Mouse (Mus musculus): Measurements from ENCODE around the gene Fut7. TPM values are rescaled to one million over a fixed set of nuclear protein-coding genes. Genes with fewer than 3 reads are reported as not detected.

The Fut7 gene
- polyA plus RNA-seq, 1 experiment from 2014 or later, result 0.17 TPM

DNA sequence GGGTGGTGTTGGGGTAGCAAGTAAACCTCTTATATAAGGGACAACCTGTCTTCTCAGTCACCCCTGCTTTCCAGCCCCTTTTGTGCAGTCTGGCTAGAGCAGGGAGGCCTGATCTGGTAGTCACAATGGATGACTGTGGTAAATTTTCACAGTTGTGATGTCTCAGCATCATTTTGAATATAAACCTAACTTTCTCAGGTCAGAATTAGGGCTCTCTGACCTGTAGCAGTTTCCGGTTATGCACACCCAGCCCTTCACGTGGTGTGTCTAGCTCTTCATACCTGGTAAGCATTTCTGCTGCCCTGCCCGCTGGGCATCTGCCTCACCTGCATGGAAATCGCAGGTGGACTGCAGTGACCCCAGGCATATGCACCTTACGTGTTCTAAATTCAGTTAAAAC is 4.2 kb downstream of the Fut7 start:
- Histone ChIP-seq H3K36me3 (replicated peaks) (no peaks in the 10 kb centered on the region), H3K9ac (no peak overlapping the region), H3K27ac (no peak overlapping the region), H3K9me3 (no peaks in the 10 kb centered on the region), H3K27me3 (replicated peaks) (no peaks in the 10 kb centered on the region; the same call in 1 of the 2 replicates), H3K4me3 (no peak overlapping the region), H3K4me2 (no peak overlapping the region), H3K4me1 (peaks cover 29% of the 10 kb centered on the region)
- WGBS, result 90% methylated on average over 5 of the region's 5 CpGs
- no peak for ATAC-seq (replicated peaks)

DNA sequence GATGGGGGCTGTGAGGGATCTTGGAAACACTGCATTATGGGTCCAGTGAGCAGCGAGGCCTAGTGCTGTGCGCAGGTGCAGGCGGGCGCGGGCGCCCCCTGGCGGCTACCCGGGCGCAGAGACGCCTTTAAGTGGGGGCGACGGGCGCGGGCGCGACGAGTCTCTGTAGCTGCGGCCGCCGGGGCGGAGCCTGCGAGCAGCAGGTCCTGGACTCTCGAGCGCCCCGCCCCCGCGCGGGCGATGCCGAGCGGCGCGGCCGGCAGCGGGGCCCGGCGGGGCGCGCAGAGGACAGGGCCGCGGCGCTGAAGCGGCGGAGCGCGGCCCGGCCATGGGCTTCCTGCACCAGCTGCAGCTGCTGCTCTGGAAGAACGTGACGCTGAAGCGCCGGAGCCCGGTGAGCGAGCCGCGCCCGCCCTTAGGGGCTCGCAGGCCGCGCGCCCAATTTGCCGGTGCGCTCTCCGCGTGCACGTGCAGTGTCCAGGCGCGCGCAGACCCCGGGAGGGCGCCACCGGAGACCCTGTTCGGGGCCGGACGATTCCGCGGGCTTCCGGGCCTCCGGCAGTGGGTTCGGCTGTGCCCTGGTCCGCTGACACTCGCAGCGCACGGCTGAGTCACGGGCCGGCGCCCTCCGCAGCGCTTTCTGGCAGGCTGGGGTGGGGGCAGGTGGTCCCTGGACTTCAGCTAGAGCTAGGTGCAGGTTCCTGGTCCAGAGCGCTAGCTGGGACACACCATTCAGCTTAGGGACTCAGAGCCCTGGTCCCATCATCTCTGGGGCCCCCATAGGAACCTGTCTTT is 5.6 kb downstream of the Fut7 start, which contains the start of gene Abca2:
Gene Abca2 (plus strand): TSS at position 262 of the 795 bp plus-strand sequence.
- peaks cover 29% of the 10 kb centered on the region for H3K4me1 ChIP-seq
- peak within 1 kb of the TSS; percentile 76 for H3K4me2 ChIP-seq
- ATAC-seq (replicated peaks), result peak; percentile 88
- peak within 1 kb of the TSS; percentile 94 for H3K27ac ChIP-seq
- peak within 1 kb of the TSS; percentile 81 for H3K4me3 ChIP-seq
- H3K36me3 ChIP-seq (replicated peaks), result no peaks in the 10 kb centered on the region
- WGBS, result under 1% methylated on average over 85 of the region's 89 CpGs
- H3K9me3 ChIP-seq, result no peaks in the 10 kb centered on the region
- H3K27me3 ChIP-seq (replicated peaks), result no peaks in the 10 kb centered on the region; the same call in 1 of the 2 replicates
- H3K9ac ChIP-seq, result peak within 1 kb of the TSS; percentile 94

DNA sequence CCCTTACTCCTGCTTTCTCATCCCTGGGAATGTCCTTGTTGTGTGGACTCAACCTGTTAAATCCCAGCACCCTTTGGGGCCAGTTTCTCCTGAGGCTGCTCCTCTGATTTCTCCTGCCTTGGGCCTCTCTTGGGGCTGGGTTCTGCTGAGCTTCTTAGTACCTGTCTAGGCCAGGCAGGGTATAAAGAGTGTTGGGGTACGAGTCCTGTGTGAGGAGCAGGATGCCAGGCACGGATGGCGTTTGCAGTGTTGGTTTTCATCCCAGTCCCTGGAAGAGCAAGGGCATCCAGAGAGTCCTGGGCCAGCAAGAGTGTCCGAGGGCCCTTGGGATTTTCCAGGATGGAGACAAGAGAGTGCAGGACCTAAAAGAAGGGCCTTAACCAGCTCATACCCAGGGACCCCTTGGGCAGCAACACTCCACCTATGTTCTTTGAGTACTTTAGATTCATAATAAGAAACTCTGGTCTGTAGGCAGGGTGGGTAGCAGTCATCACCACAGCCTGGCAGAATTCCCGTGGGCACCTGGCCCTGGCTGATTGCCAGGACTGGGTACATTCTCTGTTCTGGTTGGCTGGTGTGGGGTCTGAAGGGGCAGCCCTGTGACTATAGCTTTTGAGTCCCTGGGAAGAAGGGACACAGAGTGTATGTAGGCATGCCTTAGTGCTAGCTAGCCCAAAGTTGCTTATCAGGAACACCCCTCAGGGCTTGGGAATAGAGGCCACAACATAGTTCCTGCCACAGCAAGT is 6.5 kb downstream of the Fut7 start:
- H3K27me3 ChIP-seq (replicated peaks), result no peaks in the 10 kb centered on the region; the same call in 1 of the 2 replicates
- H3K4me1 ChIP-seq, result peaks cover 29% of the 10 kb centered on the region
- H3K9me3 ChIP-seq, result no peaks in the 10 kb centered on the region
- H3K4me3 ChIP-seq, result peak overlapping the region; percentile 81
- peak overlapping the region; percentile 94; the same call in 1 of the 2 replicates for H3K9ac ChIP-seq
- no peaks in the 10 kb centered on the region; the same call in 1 of the 2 replicates for H3K36me3 ChIP-seq (replicated peaks)
- H3K27ac ChIP-seq, result no peak overlapping the region; the same call in 1 of the 2 replicates
- no peak for ATAC-seq (replicated peaks)
- 64% methylated on average over 5 of the region's 5 CpGs for WGBS
- peak overlapping the region; percentile 76 for H3K4me2 ChIP-seq

DNA sequence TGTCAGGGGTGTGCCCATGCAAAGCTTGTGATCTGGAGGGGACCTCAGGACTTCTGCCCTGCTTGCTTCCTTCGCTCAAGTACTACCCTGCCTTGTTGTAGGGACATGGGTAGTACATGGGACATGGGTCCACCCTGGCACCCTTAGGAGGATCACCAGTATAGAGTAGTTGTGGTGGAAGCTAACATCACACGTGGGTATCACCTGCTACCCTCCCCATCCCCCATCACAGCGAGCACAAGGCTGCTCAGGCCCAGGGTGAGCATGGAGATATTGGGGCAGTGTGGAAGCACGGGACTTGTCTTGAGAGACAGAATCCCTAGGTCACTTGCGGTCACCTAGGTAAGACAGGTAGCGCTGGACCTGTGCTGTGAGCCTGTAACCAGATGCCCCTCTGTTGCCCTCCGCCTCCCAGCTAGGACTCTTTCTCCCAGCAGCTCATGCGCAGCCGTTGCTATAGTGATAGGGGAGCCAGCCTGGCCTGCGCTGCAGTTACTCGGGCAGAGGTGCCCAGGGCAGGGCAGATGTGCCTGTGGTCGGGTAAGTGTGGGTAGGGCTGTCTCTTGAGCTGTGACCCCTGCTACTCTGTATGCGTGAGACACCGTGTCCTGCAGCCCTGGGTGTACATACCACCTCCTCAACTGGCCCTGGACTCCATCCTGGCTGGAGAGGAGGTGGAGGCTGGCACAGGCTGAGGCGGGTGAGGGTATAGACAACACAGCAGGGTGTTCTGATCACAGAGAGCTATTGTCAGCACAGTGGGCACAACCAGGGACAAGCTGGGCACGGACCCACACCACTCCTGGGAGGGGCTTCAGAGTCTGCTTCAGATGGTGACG is 7.5 kb downstream of the Fut7 start:
- Histone ChIP-seq H3K27ac (no peak overlapping the region), H3K4me2 (peak overlapping the region; percentile 76), H3K4me3 (no peak overlapping the region; the same call in 1 of the 2 replicates), H3K9me3 (no peaks in the 10 kb centered on the region), H3K4me1 (peaks cover 29% of the 10 kb centered on the region), H3K27me3 (replicated peaks) (no peaks in the 10 kb centered on the region), H3K9ac (peak overlapping the region; percentile 0; the same call in 1 of the 2 replicates), H3K36me3 (replicated peaks) (peaks cover 6% of the 10 kb centered on the region; the same call in 1 of the 2 replicates)
- 53% methylated on average over 17 of the region's 17 CpGs for WGBS
- ATAC-seq (replicated peaks), result no peak

DNA sequence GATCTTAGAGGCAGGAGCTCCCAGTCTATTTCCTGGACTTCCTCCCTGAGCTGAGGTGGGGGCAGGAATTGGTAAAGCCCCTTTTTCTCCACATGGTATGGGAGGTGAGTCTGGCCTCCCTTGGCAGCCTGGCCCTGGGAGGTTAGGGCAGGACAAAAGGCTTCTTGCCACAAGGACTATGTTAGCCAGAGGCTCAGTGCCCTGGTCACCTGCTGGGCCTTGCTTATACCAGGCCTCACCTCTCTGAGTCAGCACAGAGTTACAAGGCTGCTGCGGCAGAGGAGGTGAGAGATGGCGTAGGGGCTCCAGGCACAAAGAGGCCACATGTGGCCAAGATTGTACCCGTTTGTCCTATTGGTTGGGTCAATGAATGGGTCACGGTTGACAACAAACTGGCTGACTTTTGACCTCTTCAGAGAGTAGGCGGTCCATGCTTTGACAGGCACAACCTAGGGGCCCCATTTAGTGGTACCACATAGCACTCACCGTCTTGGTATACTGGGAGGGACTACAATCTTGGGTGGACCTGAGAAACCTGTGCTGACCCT is 8.3 kb downstream of the Fut7 start:
- Histone ChIP-seq H3K27me3 (replicated peaks) (no peaks in the 10 kb centered on the region), H3K9ac (peak overlapping the region; percentile 0; the same call in 1 of the 2 replicates), H3K4me3 (no peak overlapping the region), H3K4me2 (peak overlapping the region; percentile 76), H3K36me3 (replicated peaks) (peaks cover 9% of the 10 kb centered on the region; the same call in 1 of the 2 replicates), H3K9me3 (no peaks in the 10 kb centered on the region), H3K4me1 (peaks cover 29% of the 10 kb centered on the region), H3K27ac (no peak overlapping the region)
- WGBS, result 52% methylated on average over 6 of the region's 6 CpGs
- no peak for ATAC-seq (replicated peaks)

DNA sequence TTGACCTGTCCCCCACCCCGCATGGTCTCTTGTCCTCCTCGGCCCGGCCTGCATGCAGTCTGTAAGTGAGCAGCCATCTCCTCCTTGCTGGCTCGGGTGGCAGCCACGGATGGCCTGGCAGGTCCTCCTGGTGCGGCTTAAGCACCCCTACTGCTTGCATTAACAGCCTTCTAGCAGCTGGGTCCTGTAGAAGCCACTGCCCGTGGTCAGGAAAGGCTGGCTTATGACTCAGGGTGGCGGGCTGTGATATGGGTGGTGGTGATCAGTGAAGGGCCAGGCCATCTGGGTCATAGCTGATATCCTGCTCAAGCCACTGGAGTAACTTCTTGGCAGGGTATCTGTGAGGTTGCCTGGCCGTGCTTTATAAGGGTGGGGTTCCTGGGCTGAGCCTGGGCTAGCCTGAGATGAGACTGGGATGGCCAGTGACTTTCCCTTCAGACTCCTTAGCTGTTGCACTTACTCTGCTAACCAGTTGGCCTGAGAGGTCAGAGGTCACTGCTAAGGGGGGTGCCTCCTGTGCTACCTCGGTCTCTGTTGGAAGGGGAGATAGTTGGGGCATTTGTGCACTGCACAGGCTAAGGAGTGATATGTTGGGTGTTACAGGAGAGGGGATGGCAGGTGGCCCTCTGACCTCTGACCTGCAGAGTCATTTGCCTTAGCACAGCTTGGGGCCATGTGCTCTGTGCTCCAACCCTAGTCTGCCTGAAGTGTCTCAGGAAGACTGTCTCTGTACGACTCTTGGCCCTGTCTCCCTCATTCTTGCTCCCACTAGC is 9.4 kb downstream of the Fut7 start:
- Histone ChIP-seq H3K27ac (no peak overlapping the region), H3K4me2 (no peak overlapping the region), H3K9ac (no peak overlapping the region), H3K4me3 (no peak overlapping the region), H3K27me3 (replicated peaks) (no peaks in the 10 kb centered on the region), H3K4me1 (peaks cover 29% of the 10 kb centered on the region), H3K36me3 (replicated peaks) (peaks cover 21% of the 10 kb centered on the region; the same call in 1 of the 2 replicates), H3K9me3 (no peaks in the 10 kb centered on the region)
- 84% methylated on average over 11 of the region's 11 CpGs for WGBS
- ATAC-seq (replicated peaks), result no peak

DNA sequence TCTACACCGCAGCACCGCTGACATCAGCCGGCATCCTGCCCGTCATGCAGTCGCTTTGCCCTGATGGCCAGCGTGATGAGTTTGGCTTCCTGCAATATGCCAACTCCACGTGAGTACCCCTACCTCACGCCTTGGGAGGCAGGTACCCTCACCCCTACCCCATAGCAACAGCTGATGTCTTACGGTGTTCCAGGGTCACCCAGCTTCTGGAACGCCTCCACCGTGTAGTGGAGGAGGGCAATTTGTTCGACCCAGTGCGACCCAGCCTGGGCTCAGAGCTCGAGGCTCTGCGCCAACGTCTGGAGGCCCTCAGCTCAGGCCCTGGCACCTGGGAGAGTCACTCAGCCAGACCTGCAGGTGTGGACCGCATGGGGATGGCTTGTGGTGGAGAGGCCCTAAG is 10.0 kb downstream of the Fut7 start:
- no peak overlapping the region for H3K27ac ChIP-seq
- H3K4me2 ChIP-seq, result no peak overlapping the region
- WGBS, result 93% methylated on average over 17 of the region's 17 CpGs
- no peaks in the 10 kb centered on the region for H3K27me3 ChIP-seq (replicated peaks)
- no peak overlapping the region for H3K4me3 ChIP-seq
- no peak overlapping the region for H3K9ac ChIP-seq
- no peak for ATAC-seq (replicated peaks)
- no peaks in the 10 kb centered on the region for H3K9me3 ChIP-seq
- peaks cover 27% of the 10 kb centered on the region for H3K4me1 ChIP-seq
- H3K36me3 ChIP-seq (replicated peaks), result peaks cover 27% of the 10 kb centered on the region

DNA sequence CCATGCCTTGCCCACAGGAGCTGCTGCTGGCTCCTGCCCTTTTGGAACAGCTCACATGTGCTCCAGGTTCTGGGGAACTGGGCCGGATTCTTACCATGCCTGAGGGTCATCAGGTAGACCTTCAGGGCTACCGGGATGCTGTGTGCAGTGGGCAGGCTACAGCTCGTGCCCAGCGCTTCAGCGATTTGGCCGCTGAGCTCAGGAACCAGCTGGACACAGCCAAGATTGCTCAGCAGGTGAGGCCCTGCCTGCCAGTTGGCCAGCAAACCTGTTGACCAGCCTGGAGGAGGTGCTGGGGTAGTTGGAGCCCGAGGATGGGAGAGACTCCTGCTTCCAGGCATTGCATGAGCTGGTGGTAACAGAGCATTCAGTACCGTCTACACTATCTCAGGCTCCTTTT is 11.2 kb downstream of the Fut7 start:
- no peak for ATAC-seq (replicated peaks)
- H3K4me2 ChIP-seq, result no peak overlapping the region
- H3K4me1 ChIP-seq, result peaks cover 24% of the 10 kb centered on the region
- H3K36me3 ChIP-seq (replicated peaks), result peaks cover 38% of the 10 kb centered on the region
- no peak overlapping the region for H3K27ac ChIP-seq
- H3K9ac ChIP-seq, result no peak overlapping the region
- no peaks in the 10 kb centered on the region for H3K9me3 ChIP-seq
- WGBS, result 89% methylated on average over 8 of the region's 8 CpGs
- no peak overlapping the region for H3K4me3 ChIP-seq
- H3K27me3 ChIP-seq (replicated peaks), result no peaks in the 10 kb centered on the region

DNA sequence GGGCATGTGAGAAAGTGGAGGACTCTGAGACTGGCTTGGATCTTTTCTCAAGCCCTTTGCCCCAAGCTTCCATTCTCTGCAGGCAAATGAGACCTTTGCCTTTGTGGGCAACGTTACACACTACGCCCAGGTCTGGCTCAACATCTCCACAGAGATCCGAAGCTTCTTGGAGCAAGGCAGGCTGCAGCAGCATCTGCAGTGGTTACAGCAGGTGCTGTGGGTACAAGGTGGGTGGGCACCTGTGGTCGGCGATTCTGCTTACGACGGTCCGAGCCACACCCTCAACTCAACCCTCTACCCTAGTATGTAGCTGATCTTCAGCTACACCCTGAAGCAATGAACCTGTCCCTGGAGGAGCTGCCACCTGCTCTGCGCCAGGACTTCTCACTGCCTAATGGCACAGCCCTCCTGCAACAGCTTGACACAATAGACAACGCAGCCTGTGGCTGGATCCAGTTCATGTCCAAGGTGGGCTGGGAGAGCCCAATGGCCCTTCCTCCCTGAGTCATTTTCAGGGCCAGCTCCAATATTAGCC is 13.3 kb downstream of the Fut7 start:
- H3K27ac ChIP-seq, result no peak overlapping the region
- peaks cover 50% of the 10 kb centered on the region for H3K36me3 ChIP-seq (replicated peaks)
- H3K4me2 ChIP-seq, result no peak overlapping the region
- ATAC-seq (replicated peaks), result no peak
- H3K27me3 ChIP-seq (replicated peaks), result no peaks in the 10 kb centered on the region
- WGBS, result 92% methylated on average over 10 of the region's 10 CpGs
- peaks cover 4% of the 10 kb centered on the region for H3K4me1 ChIP-seq
- no peak overlapping the region for H3K4me3 ChIP-seq
- no peaks in the 10 kb centered on the region for H3K9me3 ChIP-seq
- no peak overlapping the region for H3K9ac ChIP-seq

DNA sequence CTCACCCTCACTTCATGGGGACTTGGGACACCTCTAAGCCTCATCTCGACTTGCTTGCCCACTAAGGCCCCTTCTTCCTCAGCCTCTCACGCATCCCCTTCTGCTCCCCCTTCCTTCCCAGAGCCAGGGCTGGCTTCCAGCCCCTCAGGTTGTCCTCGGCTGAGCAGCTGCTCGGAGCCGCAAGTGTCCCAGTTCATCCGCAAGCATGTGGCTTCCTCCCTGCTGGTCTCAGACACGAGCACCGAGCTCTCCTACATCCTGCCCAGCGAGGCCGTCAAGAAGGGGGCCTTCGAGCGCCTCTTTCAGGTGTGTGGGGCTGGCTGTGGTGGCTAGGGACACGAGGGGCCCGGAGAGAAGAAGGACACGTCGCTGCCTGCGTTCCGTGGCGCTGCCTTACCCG is 18.0 kb downstream of the Fut7 start:
- Histone ChIP-seq H3K9me3 (no peaks in the 10 kb centered on the region), H3K9ac (no peak overlapping the region), H3K4me3 (no peak overlapping the region), H3K36me3 (replicated peaks) (peaks cover 82% of the 10 kb centered on the region), H3K4me2 (no peak overlapping the region), H3K27me3 (replicated peaks) (no peaks in the 10 kb centered on the region), H3K4me1 (no peaks in the 10 kb centered on the region), H3K27ac (no peak overlapping the region)
- WGBS, result 89% methylated on average over 20 of the region's 20 CpGs
- no peak for ATAC-seq (replicated peaks)

DNA sequence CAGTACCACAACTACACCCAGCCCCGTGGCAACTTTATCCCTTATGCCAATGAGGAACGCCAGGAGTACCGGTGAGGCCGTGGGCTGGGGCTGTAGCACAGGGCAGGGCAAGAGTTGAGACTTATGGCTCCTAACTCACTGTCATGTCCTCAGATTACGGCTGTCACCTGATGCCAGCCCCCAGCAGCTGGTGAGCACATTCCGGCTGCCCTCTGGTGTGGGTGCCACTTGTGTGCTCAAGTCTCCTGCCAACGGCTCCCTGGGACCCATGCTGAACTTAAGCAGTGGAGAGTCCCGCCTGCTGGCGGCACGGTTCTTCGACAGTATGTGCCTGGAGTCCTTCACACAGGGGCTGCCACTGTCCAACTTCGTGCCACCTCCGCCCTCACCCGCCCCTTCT is 19.6 kb downstream of the Fut7 start:
- WGBS, result 95% methylated on average over 14 of the region's 14 CpGs
- Histone ChIP-seq H3K4me3 (no peak overlapping the region), H3K4me1 (no peaks in the 10 kb centered on the region), H3K9ac (no peak overlapping the region), H3K27me3 (replicated peaks) (no peaks in the 10 kb centered on the region), H3K4me2 (no peak overlapping the region), H3K36me3 (replicated peaks) (peaks cover 81% of the 10 kb centered on the region), H3K27ac (no peak overlapping the region), H3K9me3 (no peaks in the 10 kb centered on the region)
- ATAC-seq (replicated peaks), result no peak
